Mouse (Mus musculus) forebrain, embryonic 10.5 days (tissue): ENCODE measurements around the gene Kin. TPM values are rescaled to one million over a fixed set of nuclear protein-coding genes. Genes with fewer than 3 reads are reported as not detected.

Experiments used
- DNase-seq: peaks from one replicate; pipeline ENCODE4 v3.0.0-alpha.2; 2017; ENCODE audit warnings: low spot score; ENCODE audit errors: extremely low spot score
- H3K27ac ChIP-seq: fragments of 300-500 bp; sonication (generic); 2 replicates; pipeline ENCODE4 v1.5.1; 2016; ENCODE audit warnings: mild to moderate bottlenecking
- H3K27me3 ChIP-seq: fragments of 300-500 bp; sonication (generic); 2 replicates; pipeline ENCODE4 v1.6.1; 2016; ENCODE audit warnings: mild to moderate bottlenecking; ENCODE audit not compliant: poor library complexity, severe bottlenecking
- H3K36me3 ChIP-seq: fragments of 300-500 bp; sonication (generic); replicated peaks from 2 replicates; pipeline ENCODE4 v1.6.1; 2016; ENCODE audit warnings: mild to moderate bottlenecking, moderate library complexity
- H3K4me1 ChIP-seq: fragments of 300-500 bp; sonication (generic); 2 replicates; pipeline ENCODE4 v1.6.1; 2016
- H3K4me3 ChIP-seq: fragments of 300-500 bp; sonication (generic); 2 replicates; pipeline ENCODE4 v1.5.1; 2016; ENCODE audit warnings: mild to moderate bottlenecking, moderate library complexity
- H3K9me3 ChIP-seq: fragments of 300-500 bp; sonication (generic); 2 replicates; pipeline ENCODE4 v1.6.1; 2016; ENCODE audit warnings: mild to moderate bottlenecking, moderate library complexity
- WGBS: fragments of 180-500 bp; shearing (Covaris S2); methylation state at CpG from one replicate; pipeline ENCODE4 v1.1.7; 2016; 5-methylcytosine and 5-hydroxymethylcytosine counted together
- polyA plus RNA-seq: library from polyadenylated mRNA; unstranded; fragments of >200 nt; fragmentation: Nextera tagmentation; extraction: Ambion mirVana; gene quantifications from 2 replicates; pipeline ENCODE4 v1.2.1, GENCODE M21; 2016

Gene Kin
- polyA plus RNA-seq, 1 experiment from 2014 or later, result 39.1 TPM

DNA sequence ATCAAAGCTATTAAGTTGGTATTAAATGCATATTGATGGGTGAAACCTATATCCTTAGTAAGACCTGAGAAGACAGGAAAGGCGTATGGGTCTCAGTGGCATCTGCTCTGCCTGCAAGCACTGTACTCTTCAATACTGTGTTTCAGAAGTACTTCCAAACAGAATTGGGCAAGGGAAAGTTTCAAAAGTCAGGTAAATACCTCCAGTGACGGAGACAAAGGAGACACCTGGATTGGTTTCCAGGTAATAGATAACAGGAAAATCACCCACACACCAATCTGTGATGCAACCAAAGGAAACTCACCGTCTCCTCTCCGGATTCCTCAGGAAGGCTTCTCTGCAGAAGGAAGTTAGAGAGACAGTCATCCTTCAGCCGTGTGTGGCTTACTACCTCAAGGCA is 47.1 kb downstream of the Kin start:
- no peaks in the 10 kb centered on the region for H3K36me3 ChIP-seq
- no peaks in the 10 kb centered on the region for H3K27me3 ChIP-seq
- 95% methylated on average over 5 of the region's 5 CpGs for WGBS
- no peak for DNase-seq
- H3K4me3 ChIP-seq, result no peak overlapping the region
- peaks cover 5% of the 10 kb centered on the region; the same call in 1 of the 2 replicates for H3K4me1 ChIP-seq
- H3K27ac ChIP-seq, result no peak overlapping the region
- no peaks in the 10 kb centered on the region for H3K9me3 ChIP-seq

DNA sequence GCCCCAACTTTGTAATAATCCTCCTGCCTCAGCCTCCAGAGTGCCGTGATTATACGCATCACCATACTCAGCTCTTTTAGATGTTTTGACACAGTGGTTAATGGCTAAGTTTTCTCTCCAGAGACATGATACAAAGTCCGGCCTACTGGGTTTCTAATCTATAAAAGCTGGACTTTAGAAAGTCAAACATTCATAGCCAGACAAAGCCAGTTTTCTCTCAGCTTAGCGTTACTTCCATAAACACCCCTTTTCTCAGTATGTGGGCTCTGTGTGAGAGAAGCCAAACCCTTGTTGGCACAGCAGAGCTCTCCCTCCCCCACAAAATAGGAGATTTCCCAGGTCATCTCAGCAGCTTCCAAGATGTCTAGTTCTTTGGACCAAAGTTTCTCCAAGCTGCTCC is 48.2 kb downstream of the Kin start:
- H3K4me3 ChIP-seq, result no peak overlapping the region
- H3K4me1 ChIP-seq, result peaks cover 5% of the 10 kb centered on the region; the same call in 1 of the 2 replicates
- H3K36me3 ChIP-seq, result no peaks in the 10 kb centered on the region
- DNase-seq, result no peak
- H3K9me3 ChIP-seq, result no peaks in the 10 kb centered on the region
- 89% methylated on average over 4 of the region's 4 CpGs for WGBS
- H3K27ac ChIP-seq, result no peak overlapping the region
- no peaks in the 10 kb centered on the region for H3K27me3 ChIP-seq

- 83% methylated on average over 8 of the region's 8 CpGs for WGBS
- no peaks in the 10 kb centered on the region for H3K27me3 ChIP-seq
- DNase-seq, result no peak
Observed at GRCm38 (mm10) chr2:10130341-10130990, 50.1 kb downstream of the Kin start.

DNA sequence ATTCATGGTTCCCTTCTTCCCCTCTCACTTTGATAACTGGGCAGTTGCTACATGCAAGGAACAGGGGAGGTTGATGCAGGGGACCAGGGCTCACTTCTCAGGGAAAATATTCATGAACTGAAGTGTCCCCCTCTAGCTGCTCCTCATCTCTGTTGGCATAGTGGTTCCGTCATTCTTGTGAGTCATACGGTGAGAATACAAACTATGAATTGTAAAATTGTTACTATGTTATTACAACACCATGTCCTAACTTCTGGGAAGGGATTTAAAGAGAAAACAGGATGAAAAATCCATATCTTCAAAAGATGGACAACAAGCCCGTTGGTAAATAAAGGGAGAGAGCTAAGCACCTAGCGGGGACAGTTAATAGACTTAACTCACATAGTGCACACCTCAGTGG is 50.9 kb downstream of the Kin start, which contains the start of gene Itih2:
Gene Itih2, minus strand, starts transcription at position 101 of the 400 bp plus-strand sequence.
- Histone ChIP-seq H3K4me3 (no peak within 1 kb of the TSS), H3K4me1 (peaks cover 5% of the 10 kb centered on the region; the same call in 1 of the 2 replicates), H3K36me3 (no peaks in the 10 kb centered on the region), H3K27me3 (no peaks in the 10 kb centered on the region), H3K27ac (no peak within 1 kb of the TSS), H3K9me3 (no peaks in the 10 kb centered on the region)
- 88% methylated on average over 4 of the region's 4 CpGs for WGBS
- DNase-seq, result no peak

More at GRCm38 (mm10) chr2:10130341-10130990, 50.1 kb downstream of the Kin start:
- no peak overlapping the region for H3K4me3 ChIP-seq
- no peak overlapping the region for H3K27ac ChIP-seq
- peaks cover 5% of the 10 kb centered on the region; the same call in 1 of the 2 replicates for H3K4me1 ChIP-seq
- no peaks in the 10 kb centered on the region for H3K36me3 ChIP-seq
- H3K9me3 ChIP-seq, result no peaks in the 10 kb centered on the region

DNA sequence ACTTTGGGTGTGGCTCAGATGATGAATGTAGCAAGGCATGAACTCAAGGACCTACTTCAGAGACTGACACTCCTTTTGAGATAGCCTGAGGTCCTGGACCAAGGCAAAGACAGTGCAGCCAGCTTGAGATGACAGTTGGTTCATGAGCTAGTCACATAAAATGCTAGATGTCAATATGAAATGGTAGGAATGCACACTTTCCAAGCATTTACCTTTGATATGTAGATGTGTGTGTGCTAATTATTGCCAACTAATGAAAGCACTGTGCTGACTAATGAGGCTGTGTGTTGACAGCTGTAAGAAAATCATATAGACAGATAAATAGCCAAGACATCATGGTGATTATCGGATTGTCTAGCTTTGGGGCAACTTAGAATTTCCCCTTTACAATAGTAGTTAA is 51.7 kb downstream of the Kin start:
- peaks cover 5% of the 10 kb centered on the region; the same call in 1 of the 2 replicates for H3K4me1 ChIP-seq
- H3K9me3 ChIP-seq, result no peaks in the 10 kb centered on the region
- WGBS, result 89% methylated on average over 1 of the region's 1 CpGs
- H3K27me3 ChIP-seq, result no peaks in the 10 kb centered on the region
- DNase-seq, result no peak
- no peaks in the 10 kb centered on the region for H3K36me3 ChIP-seq
- H3K4me3 ChIP-seq, result no peak overlapping the region
- no peak overlapping the region for H3K27ac ChIP-seq

- Histone ChIP-seq H3K4me1 (no peaks in the 10 kb centered on the region), H3K9me3 (no peaks in the 10 kb centered on the region), H3K4me3 (no peak overlapping the region), H3K27ac (no peak overlapping the region), H3K27me3 (no peaks in the 10 kb centered on the region), H3K36me3 (no peaks in the 10 kb centered on the region)
- 82% methylated on average over 6 of the region's 6 CpGs for WGBS
- no peak for DNase-seq
Observed at GRCm38 (mm10) chr2:10133941-10134340, 53.5 kb downstream of the Kin start.

DNA sequence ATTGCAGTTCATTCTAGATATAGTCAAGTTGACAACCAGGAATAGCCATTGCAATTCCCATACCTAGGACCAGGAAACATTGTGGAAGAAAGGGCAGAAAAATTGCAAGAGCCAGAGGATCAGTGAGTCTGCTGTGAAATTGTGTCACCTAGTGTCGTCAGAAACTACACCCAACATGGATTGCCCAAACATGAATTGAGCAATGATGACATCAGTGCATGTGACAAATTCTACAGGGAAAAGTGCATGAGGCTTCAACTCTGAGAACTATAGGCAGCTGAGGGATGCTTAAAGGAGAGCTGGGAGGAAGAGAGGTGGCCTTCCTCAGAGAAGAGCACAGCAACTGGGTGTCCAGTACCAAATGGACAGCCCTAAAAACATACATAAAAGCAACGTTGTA is 56.9 kb downstream of the Kin start:
- 86% methylated on average over 2 of the region's 2 CpGs for WGBS
- DNase-seq, result no peak
- Histone ChIP-seq H3K9me3 (no peaks in the 10 kb centered on the region), H3K36me3 (no peaks in the 10 kb centered on the region), H3K4me3 (no peak overlapping the region), H3K27me3 (peaks cover 14% of the 10 kb centered on the region), H3K27ac (no peak overlapping the region), H3K4me1 (0 out of 2 replicates have a peak, but pooled peaks cover 2% of the 10 kb centered on the region)

DNA sequence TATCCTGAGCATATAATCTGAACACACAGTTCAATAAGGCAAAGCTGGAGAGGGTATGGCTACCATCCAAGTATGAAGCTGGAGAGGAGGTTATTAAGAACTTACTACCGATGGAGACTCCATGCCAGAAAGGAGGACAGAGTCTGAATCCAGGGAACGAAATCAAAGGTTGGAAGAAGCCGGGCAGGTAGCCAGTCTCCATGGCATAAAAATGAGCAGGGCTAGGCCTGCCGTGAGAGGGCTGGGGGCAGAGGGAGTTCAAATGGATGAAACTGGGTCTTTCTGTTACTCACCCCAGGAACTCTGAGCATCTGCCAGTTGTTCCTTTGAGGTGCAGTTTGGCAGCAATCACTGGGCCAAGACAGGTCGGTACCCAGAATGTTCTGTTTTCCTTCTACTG is 60.1 kb downstream of the Kin start:
- H3K27ac ChIP-seq, result no peak overlapping the region
- H3K4me1 ChIP-seq, result 0 out of 2 replicates have a peak, but pooled peaks cover 6% of the 10 kb centered on the region
- H3K27me3 ChIP-seq, result peaks cover 14% of the 10 kb centered on the region
- H3K36me3 ChIP-seq, result no peaks in the 10 kb centered on the region
- no peaks in the 10 kb centered on the region for H3K9me3 ChIP-seq
- no peak for DNase-seq
- no peak overlapping the region for H3K4me3 ChIP-seq
- WGBS, result 88% methylated on average over 5 of the region's 5 CpGs

Other genes with a start within 250 kb of the Kin start
- gene 4930412O13Rik, start 199.3 kb upstream of the Kin start, polyA plus RNA-seq, result 0.42 and 0.50 TPM in 2 replicates
- gene 9230102O04Rik, start 191.1 kb upstream of the Kin start, polyA plus RNA-seq, result 0.54 TPM in 1 of 2 replicates, not detected in the other
- 4.2 and 7.3 TPM in 2 replicates for gene Gata3, start 190.6 kb upstream of the Kin start, polyA plus RNA-seq
- 15.7 and 16.7 TPM in 2 replicates for gene Taf3, start 32.0 kb upstream of the Kin start, polyA plus RNA-seq
- 502 and 503 TPM in 2 replicates for gene Atp5c1, start 83 bp upstream of the Kin start, polyA plus RNA-seq
- gene Itih2, start 50.8 kb downstream of the Kin start, polyA plus RNA-seq, result 0.04 and 0.10 TPM in 2 replicates
- gene Itih5, start 73.0 kb downstream of the Kin start, polyA plus RNA-seq, result 3.5 and 4.2 TPM in 2 replicates